ENCODE assay signal across 8 mouse cellular contexts in the genomic region with DNA sequence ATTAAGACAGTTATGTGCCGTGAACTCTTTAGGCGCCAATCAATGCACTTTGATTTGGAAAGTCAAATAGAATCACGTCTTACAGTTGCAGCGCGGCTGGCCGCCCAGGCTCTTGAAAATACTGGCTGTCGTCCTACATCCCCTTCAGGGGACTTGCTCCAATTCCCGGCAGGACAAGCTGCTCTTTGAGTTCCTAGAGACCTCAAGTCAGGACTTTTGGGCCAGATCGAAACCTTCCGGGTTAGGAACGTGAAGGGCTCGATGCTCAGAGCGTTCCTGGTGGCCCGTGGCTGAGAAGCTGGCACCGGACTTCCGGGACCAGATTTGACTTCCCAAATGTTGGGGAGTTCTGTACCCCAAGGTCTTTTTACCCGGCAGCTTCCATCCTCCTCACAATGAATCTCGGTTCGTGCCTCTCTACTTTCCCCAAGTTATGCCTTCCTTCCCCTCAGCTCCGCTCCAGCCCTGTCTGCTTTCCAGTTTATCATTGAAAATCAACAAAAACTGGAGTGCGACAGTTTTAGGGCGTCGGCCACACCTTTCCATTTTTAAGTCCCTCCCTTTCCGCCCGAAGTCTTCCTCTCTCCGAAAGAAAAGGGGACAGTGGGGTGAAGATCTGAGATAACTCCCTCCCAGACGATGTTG. TPM values are rescaled to one million over a fixed set of nuclear protein-coding genes. Genes with fewer than 3 reads are reported as not detected.
DNase-seq lines count a peak whose midpoint lies in the region; ATAC-seq lines count a peak whose summit lies in the region.

No protein-coding gene starts in this region.

- H3K27ac ChIP-seq in kidney, embryonic 16.5 days (ENCODE audit: low read length): no peak overlapping the region

- no peaks in the 10 kb centered on the region for H3K36me3 ChIP-seq in kidney, embryonic 16.5 days (ENCODE audit: insufficient read depth, low read length)

- no peak for DNase-seq in kidney, postnatal 25 days
- DNase-seq in embryo, embryonic 10 days (ENCODE audit: low spot score): peak; percentile 24
- DNase-seq in heart, postnatal 4 days: peak; percentile 12
- peak; percentile 67 for DNase-seq in neural tube, embryonic 10.5 days (ENCODE audit: extremely low spot score, low spot score)
- no peak for DNase-seq in frontal cortex, postnatal 10 days (ENCODE audit: low spot score in 2 of 2)
- no peak for DNase-seq in gastrocnemius, postnatal 25 days
- no peak for DNase-seq in lung, postnatal 25 days (ENCODE audit: low spot score)

- no peak overlapping the region for H3K9ac ChIP-seq in kidney, embryonic 16.5 days (replicated peaks; ENCODE audit: low read length)

- peaks cover 90% of the 10 kb centered on the region for H3K27me3 ChIP-seq in kidney, embryonic 16.5 days (ENCODE audit: insufficient read depth, low read length)

- H3K4me2 ChIP-seq in kidney, embryonic 16.5 days (replicated peaks; ENCODE audit: low read depth, low read length): peak overlapping the region; percentile 39

- no peaks in the 10 kb centered on the region for H3K9me3 ChIP-seq in kidney, embryonic 16.5 days (ENCODE audit: low read length)

- ATAC-seq in kidney, embryonic 16.5 days (ENCODE audit: low FRiP score, low TSS enrichment): no peak

- 1% methylated on average over 27 of the region's 27 CpGs for WGBS in kidney, embryonic 16.5 days

- peaks cover 12% of the 10 kb centered on the region for H3K4me1 ChIP-seq in kidney, embryonic 16.5 days (ENCODE audit: insufficient read depth, low read length)

- H3K4me3 ChIP-seq in kidney, embryonic 16.5 days (ENCODE audit: low read length): peak overlapping the region; percentile 22

RNA-seq across cellular contexts. Expression of gene Satb2, which starts 2.3 kb away (rescaled TPM):
- polyA plus RNA-seq in kidney, embryonic 16.5 days (2015; fragmentation: Nextera tagmentation; extraction: Ambion mirVana): 1.6 and 2.6 TPM in 2 replicates
- total RNA-seq in heart, postnatal 4 days (2021): under 1 TPM; 0.50 to 0.69 TPM
- under 1 TPM; 0.27 to 0.38 TPM for total RNA-seq in gastrocnemius, postnatal 25 days (2021)

Comparison
In these comparisons a context has a peak if more than half of its experiments do, and no peak if none do; other contexts are left out.
1. DNase-seq: peak in embryo, embryonic 10 days (single experiment), heart, postnatal 4 days (single experiment) and neural tube, embryonic 10.5 days (single experiment); none in kidney, postnatal 25 days (0 of 2), frontal cortex, postnatal 10 days (0 of 2), gastrocnemius, postnatal 25 days (single experiment) and lung, postnatal 25 days (single experiment).